Mouse (Mus musculus) liver, embryonic 15.5 days (tissue): ENCODE data around the gene Olfr871. TPM values are rescaled to one million over a fixed set of nuclear protein-coding genes. Genes with fewer than 3 reads are reported as not detected.
"Not testable (repeated sequence)": the region's sequence is repeated elsewhere in the genome, so short reads cannot be mapped to it uniquely, and the experiment has no call there.

Experiments used
- ATAC-seq: fragments of 200-750 bp; cut with Nextera tagmentation; 2 replicates; pipeline ENCODE4 v1.8.0; 2017; ENCODE audit warnings: moderate number of reproducible peaks, mild to moderate bottlenecking, moderate library complexity; ENCODE audit not compliant: insufficient read depth
- H3K27ac ChIP-seq: fragments of 300-500 bp; sonication (generic); replicated peaks from 2 replicates; pipeline ENCODE4 v1.5.1; 2015; ENCODE audit warnings: mild to moderate bottlenecking, inconsistent platforms
- H3K27me3 ChIP-seq: fragments of 300-500 bp; sonication (generic); 2 replicates; pipeline ENCODE4 v1.6.1; 2015; ENCODE audit warnings: mild to moderate bottlenecking, inconsistent platforms
- H3K36me3 ChIP-seq: fragments of 300-500 bp; sonication (generic); replicated peaks from 2 replicates; pipeline ENCODE4 v1.6.1; 2015; ENCODE audit warnings: moderate library complexity, mild to moderate bottlenecking, inconsistent platforms
- H3K4me1 ChIP-seq: fragments of 300-500 bp; sonication (generic); replicated peaks from 2 replicates; pipeline ENCODE4 v1.6.1; 2015; ENCODE audit warnings: inconsistent platforms
- H3K4me2 ChIP-seq: fragments of 300-500 bp; sonication (generic); 2 replicates; pipeline ENCODE4 v1.6.1; 2015; ENCODE audit warnings: moderate library complexity, mild to moderate bottlenecking, inconsistent platforms
- H3K4me3 ChIP-seq: fragments of 300-500 bp; sonication (generic); replicated peaks from 2 replicates; pipeline ENCODE4 v1.5.1; 2015; ENCODE audit warnings: mild to moderate bottlenecking, inconsistent platforms
- H3K9ac ChIP-seq: fragments of 300-500 bp; sonication (generic); 2 replicates; pipeline ENCODE4 v1.6.1; 2015; ENCODE audit warnings: moderate library complexity, mild to moderate bottlenecking, inconsistent platforms
- H3K9me3 ChIP-seq: fragments of 300-500 bp; sonication (generic); replicated peaks from 2 replicates; pipeline ENCODE4 v1.6.1; 2016; ENCODE audit warnings: inconsistent platforms
- WGBS: fragments of 180-500 bp; shearing (Covaris S2); methylation state at CpG from one replicate; pipeline ENCODE4 v1.1.7; 2015; ENCODE audit warnings: mixed read lengths; ENCODE audit not compliant: insufficient replicate concordance; 5-methylcytosine and 5-hydroxymethylcytosine counted together
- polyA plus RNA-seq: library from polyadenylated mRNA; unstranded; fragments of >200 nt; fragmentation: Nextera tagmentation; extraction: Ambion mirVana; gene quantifications from 2 replicates; pipeline ENCODE4 v1.2.1, GENCODE M21; 2015

The Olfr871 gene
- polyA plus RNA-seq: not detected in 2 replicates

GRCm38 (mm10) chr9:20211907-20212306 lies at the start of gene Olfr871:
Gene Olfr871 (plus strand): TSS chr9:20212207.
- ATAC-seq: no peak
- no peak within 1 kb of the TSS for H3K4me2 ChIP-seq
- no peak within 1 kb of the TSS for H3K9ac ChIP-seq
- H3K4me3 ChIP-seq: no peak within 1 kb of the TSS
- no peaks in the 10 kb centered on the region for H3K27me3 ChIP-seq
- no peaks in the 10 kb centered on the region for H3K4me1 ChIP-seq
- H3K36me3 ChIP-seq: no peaks in the 10 kb centered on the region
- H3K27ac ChIP-seq: no peak within 1 kb of the TSS
- no peaks in the 10 kb centered on the region for H3K9me3 ChIP-seq

GRCm38 (mm10) chr9:20173957-20174356 lies 38.0 kb upstream of the Olfr871 start, which contains the start of gene Olfr870:
Gene Olfr870 (minus strand): TSS chr9:20174057.
- Histone ChIP-seq H3K4me2 (no peak within 1 kb of the TSS), H3K27ac (no peak within 1 kb of the TSS), H3K9me3 (no peaks in the 10 kb centered on the region), H3K36me3 (no peaks in the 10 kb centered on the region), H3K9ac (no peak within 1 kb of the TSS), H3K4me3 (no peak within 1 kb of the TSS), H3K27me3 (no peaks in the 10 kb centered on the region), H3K4me1 (no peaks in the 10 kb centered on the region)
- ATAC-seq: no peak
- 59% methylated on average over 2 of the region's 2 CpGs for WGBS

- no peaks in the 10 kb centered on the region for H3K9me3 ChIP-seq
- H3K4me3 ChIP-seq: no peak overlapping the region
- no peak overlapping the region for H3K4me2 ChIP-seq
- H3K27me3 ChIP-seq: no peaks in the 10 kb centered on the region
- no peaks in the 10 kb centered on the region for H3K36me3 ChIP-seq
- H3K9ac ChIP-seq: no peak overlapping the region
- WGBS: 45% methylated on average over 5 of the region's 5 CpGs
- H3K4me1 ChIP-seq: no peaks in the 10 kb centered on the region
- ATAC-seq: no peak
- H3K27ac ChIP-seq: no peak overlapping the region
These were observed 32.5 kb upstream of the Olfr871 start for GRCm38 (mm10) chr9:20179463-20179862.

- Histone ChIP-seq H3K4me1 (no peaks in the 10 kb centered on the region), H3K4me2 (no peak overlapping the region), H3K9me3 (no peaks in the 10 kb centered on the region), H3K36me3 (no peaks in the 10 kb centered on the region), H3K27ac (no peak overlapping the region), H3K27me3 (no peaks in the 10 kb centered on the region), H3K4me3 (no peak overlapping the region), H3K9ac (no peak overlapping the region)
- 55% methylated on average over 1 of the region's 1 CpGs for WGBS
- no peak for ATAC-seq
These were observed 9.9 kb upstream of the Olfr871 start for GRCm38 (mm10) chr9:20202131-20202530.

- not testable (repeated sequence) for H3K36me3 ChIP-seq, H3K4me1 ChIP-seq, H3K27ac ChIP-seq, H3K27me3 ChIP-seq, H3K4me3 ChIP-seq, H3K9me3 ChIP-seq, H3K9ac ChIP-seq, ATAC-seq, H3K4me2 ChIP-seq
- 52% methylated on average over 7 of the region's 7 CpGs for WGBS
These were observed 8.5 kb upstream of the Olfr871 start for GRCm38 (mm10) chr9:20203413-20203984.

GRCm38 (mm10) chr9:20210812-20211211 lies 1.2 kb upstream of the Olfr871 start:
- 25% methylated on average over 1 of the region's 1 CpGs for WGBS
- Histone ChIP-seq H3K36me3 (no peaks in the 10 kb centered on the region), H3K4me1 (no peaks in the 10 kb centered on the region), H3K4me2 (no peak overlapping the region), H3K4me3 (no peak overlapping the region), H3K9me3 (no peaks in the 10 kb centered on the region), H3K27ac (no peak overlapping the region), H3K9ac (no peak overlapping the region), H3K27me3 (no peaks in the 10 kb centered on the region)
- no peak for ATAC-seq

- no peak overlapping the region for H3K27ac ChIP-seq
- H3K27me3 ChIP-seq: no peaks in the 10 kb centered on the region
- H3K4me3 ChIP-seq: no peak overlapping the region
- H3K4me2 ChIP-seq: no peak overlapping the region
- no peaks in the 10 kb centered on the region for H3K36me3 ChIP-seq
- ATAC-seq: no peak
- H3K4me1 ChIP-seq: no peaks in the 10 kb centered on the region
- no peaks in the 10 kb centered on the region for H3K9me3 ChIP-seq
- no peak overlapping the region for H3K9ac ChIP-seq
- 47% methylated on average over 2 of the region's 2 CpGs for WGBS
These were observed 530 bp upstream of the Olfr871 start for GRCm38 (mm10) chr9:20211477-20211876.

- Histone ChIP-seq H3K4me1 (no peaks in the 10 kb centered on the region), H3K27ac (no peak within 1 kb of the TSS), H3K4me3 (no peak within 1 kb of the TSS), H3K27me3 (no peaks in the 10 kb centered on the region), H3K36me3 (no peaks in the 10 kb centered on the region), H3K9ac (no peak within 1 kb of the TSS), H3K4me2 (no peak within 1 kb of the TSS), H3K9me3 (no peaks in the 10 kb centered on the region)
- no peak for ATAC-seq
These were observed 24.8 kb downstream of the Olfr871 start, which contains the start of gene Olfr872 for GRCm38 (mm10) chr9:20236819-20237218. Gene Olfr872 (plus strand): TSS chr9:20237119.

- no peaks in the 10 kb centered on the region for H3K36me3 ChIP-seq
- H3K9me3 ChIP-seq: no peaks in the 10 kb centered on the region
- no peak overlapping the region for H3K27ac ChIP-seq
- no peaks in the 10 kb centered on the region for H3K27me3 ChIP-seq
- no peak overlapping the region for H3K9ac ChIP-seq
- H3K4me1 ChIP-seq: no peaks in the 10 kb centered on the region
- no peak overlapping the region for H3K4me3 ChIP-seq
- ATAC-seq: no peak
- 41% methylated on average over 2 of the region's 2 CpGs for WGBS
- H3K4me2 ChIP-seq: no peak overlapping the region
These were observed 25.4 kb downstream of the Olfr871 start for GRCm38 (mm10) chr9:20237378-20237777.

Other genes with a start within 250 kb of the Olfr871 start
- gene Olfr866, start 184.2 kb upstream of the Olfr871 start, polyA plus RNA-seq: not detected in 2 replicates
- gene Olfr867, start 154.6 kb upstream of the Olfr871 start, polyA plus RNA-seq: not detected in 2 replicates
- gene Olfr868, start 113.6 kb upstream of the Olfr871 start, polyA plus RNA-seq: not detected in 2 replicates
- not detected in 2 replicates for gene Olfr869, start 83.2 kb upstream of the Olfr871 start, polyA plus RNA-seq
- gene Olfr870, start 38.1 kb upstream of the Olfr871 start, polyA plus RNA-seq: not detected in 2 replicates
- not detected in 2 replicates for gene Olfr872, start 24.9 kb downstream of the Olfr871 start, polyA plus RNA-seq
- gene Olfr39, start 70.1 kb downstream of the Olfr871 start, polyA plus RNA-seq: not detected in 2 replicates
- not detected in 2 replicates for gene Olfr873, start 86.3 kb downstream of the Olfr871 start, polyA plus RNA-seq
- not detected in 2 replicates for gene Olfr18, start 123.9 kb downstream of the Olfr871 start, polyA plus RNA-seq
- gene Zfp560, start 173.0 kb downstream of the Olfr871 start, polyA plus RNA-seq: 9.4 and 10.1 TPM in 2 replicates
- gene Zfp26, start 248.0 kb downstream of the Olfr871 start, polyA plus RNA-seq: 3.0 and 3.7 TPM in 2 replicates